Mouse (Mus musculus) testis, postnatal 10 days (tissue): ENCODE data around the gene Col4a4.

Experiments
- DNase-seq: peaks from one replicate; pipeline ENCODE4 v3.0.0; 2021; ENCODE audit warnings: low spot score

The Col4a4 gene

DNA sequence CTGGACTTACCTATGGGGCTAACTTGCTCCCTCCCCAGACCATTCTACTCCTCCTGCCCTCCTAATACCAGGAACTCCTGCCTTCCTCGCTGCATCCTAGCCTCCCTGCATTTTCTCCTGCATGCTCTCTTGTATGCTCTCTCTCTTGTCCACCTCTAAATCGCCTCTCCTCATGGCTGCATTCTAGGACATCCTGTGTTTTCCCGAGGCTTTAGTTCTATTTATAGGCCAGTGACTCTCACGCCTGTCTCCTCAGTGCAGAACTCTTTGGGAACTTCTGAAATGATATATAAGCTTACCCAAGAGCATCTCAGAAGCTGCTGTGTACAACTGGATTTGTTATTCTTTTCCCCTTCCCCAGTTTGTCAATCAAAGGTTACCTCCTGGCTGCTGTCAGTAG lies 174.6 kb downstream of the Col4a4 start:
- DNase-seq, result no peak

DNA sequence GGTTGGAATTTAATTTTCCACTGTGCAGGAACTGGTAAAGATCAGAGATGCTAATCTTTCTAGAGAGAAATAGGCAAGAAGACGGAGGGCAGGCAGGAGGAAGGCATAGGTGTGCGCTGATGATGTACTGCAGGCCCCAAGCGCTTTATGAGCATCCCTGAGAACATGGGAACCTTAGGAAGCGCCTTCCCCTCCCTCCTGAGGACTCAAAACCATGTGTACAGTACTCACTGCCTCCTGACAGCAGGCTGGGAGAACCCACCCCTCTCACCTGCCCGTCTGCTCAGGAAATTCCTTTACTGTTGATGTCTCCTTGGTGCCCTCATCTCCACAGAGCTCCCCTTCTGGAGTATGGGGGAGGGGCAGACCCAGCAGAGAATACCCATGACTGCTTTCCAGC lies 175.1 kb downstream of the Col4a4 start:
- DNase-seq, result no peak

DNA sequence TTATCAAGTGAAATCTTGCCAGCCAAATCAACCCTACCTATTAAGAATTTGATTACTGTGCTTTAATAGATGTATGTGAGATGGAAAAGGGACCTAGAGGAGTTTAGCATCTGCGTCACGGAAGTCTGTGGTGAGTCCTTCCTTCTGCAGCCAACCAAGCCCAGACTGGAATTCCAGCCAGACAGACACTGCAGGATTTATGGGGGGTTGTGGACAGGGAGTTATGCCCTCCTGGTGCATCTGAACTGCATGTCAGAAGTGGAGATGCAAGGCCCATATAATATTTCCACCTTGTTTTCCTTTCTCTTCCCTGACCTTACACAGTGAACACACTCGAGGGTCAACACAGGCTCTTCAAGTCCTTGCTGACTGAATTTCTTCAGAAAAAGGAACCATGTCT lies 176.1 kb downstream of the Col4a4 start:
- no peak for DNase-seq

DNA sequence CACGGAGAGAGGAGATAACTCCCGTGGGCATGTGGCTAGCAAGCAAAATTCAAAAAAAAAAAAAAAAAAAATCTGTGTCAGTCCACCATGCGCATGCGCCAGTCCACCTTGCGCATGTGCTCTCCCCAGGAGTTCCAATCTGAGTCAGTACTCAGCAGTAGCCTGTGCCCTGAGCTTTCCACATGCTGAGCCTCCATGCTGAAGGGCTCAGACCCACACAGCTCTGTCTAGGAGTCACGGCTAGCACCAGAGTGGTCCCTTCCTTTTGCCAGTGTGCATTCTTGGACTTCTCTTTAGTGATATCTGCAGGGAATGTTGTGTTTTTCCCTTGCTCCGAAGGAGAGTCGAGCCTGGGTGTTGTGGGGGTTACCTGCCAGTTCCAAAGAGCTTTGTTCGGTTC lies 177.4 kb downstream of the Col4a4 start:
- no peak for DNase-seq

DNA sequence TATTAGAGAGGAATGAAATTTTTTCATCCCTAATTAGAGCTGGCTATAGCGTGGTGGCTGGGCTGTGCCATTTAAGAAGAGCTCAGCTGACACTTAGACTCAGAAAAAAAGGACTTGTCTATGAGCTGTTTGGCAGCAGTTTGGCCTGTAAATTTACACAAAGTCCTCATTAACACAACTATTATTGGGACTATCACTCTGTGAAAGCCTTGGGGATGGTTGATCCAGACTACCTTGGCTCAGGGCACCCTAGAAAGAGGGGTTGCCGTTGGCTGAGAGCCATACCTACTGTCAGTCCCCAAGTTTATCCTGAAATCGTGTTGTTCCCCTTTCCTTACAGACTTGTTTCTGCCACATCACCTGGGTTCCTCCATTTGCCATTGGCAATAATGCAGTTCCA lies 178.9 kb downstream of the Col4a4 start:
- no peak for DNase-seq
